Mouse (Mus musculus): ENCODE measurements at regions not wholly inside any gene's neighbourhood (a gene's known extent, or its start where the extent isn't known, plus 50 kb on each side); places are given as distances from the start of the nearest gene placed in this dataset.

- no peak for TF ChIP-seq CTCF (IDR thresholded peaks at IDR 0.05; ENCODE audit: borderline replicate concordance, insufficient read depth, low read length)
- TF ChIP-seq POLR2A (IDR thresholded peaks at IDR 0.05; ENCODE audit: low read depth, low read length): no peak
These were observed 105.9 kb downstream of the A730009L09Rik start for GRCm38 (mm10) chr16:84620861-84621260.
